Mouse (Mus musculus) adrenal gland, adult 18-20 months (tissue): Measurements from ENCODE around the gene Dhrs4. TPM values are rescaled to one million over a fixed set of nuclear protein-coding genes. Genes with fewer than 3 reads are reported as not detected.

Experiments
- DNase-seq, 2 experiments: peaks; one replicate each; pipeline ENCODE4 v3.0.0; 2021 to 2022; ENCODE audit warnings: low spot score in 2 of 2
- long read RNA-seq, 2 experiments: library from polyadenylated mRNA; stranded (forward); transcript quantifications; one replicate each; pipeline ENCODE4 v2.0.0; 2021
- total RNA-seq, 2 experiments: library from RNA; stranded (reverse); gene quantifications; 1 replicate in 1 of 2; 2 replicates in 1 of 2; pipeline ENCODE4 v1.2.3; 2021

Dhrs4 gene
- 100 to 1,000 TPM in 1 of 2 experiments, 10 to 100 TPM in 1; 79.4 to 114 TPM for total RNA-seq
- long read RNA-seq, experiment 1, transcript Dhrs4-201 (8 exons, 1,392 nt): major isoform, 29 of 36 reads
- long read RNA-seq, experiment 1, partial matches to known transcripts: 3 of 36 reads
- long read RNA-seq, experiment 1, other reads (novel, unspliced or antisense): 3 of 36 reads
- long read RNA-seq, experiment 2, transcript Dhrs4-201 (8 exons, 1,392 nt): major isoform, 61 of 72 reads
- long read RNA-seq, experiment 2, partial matches to known transcripts: 5 of 72 reads
- long read RNA-seq, experiment 2, other reads (novel, unspliced or antisense): 6 of 72 reads

DNA sequence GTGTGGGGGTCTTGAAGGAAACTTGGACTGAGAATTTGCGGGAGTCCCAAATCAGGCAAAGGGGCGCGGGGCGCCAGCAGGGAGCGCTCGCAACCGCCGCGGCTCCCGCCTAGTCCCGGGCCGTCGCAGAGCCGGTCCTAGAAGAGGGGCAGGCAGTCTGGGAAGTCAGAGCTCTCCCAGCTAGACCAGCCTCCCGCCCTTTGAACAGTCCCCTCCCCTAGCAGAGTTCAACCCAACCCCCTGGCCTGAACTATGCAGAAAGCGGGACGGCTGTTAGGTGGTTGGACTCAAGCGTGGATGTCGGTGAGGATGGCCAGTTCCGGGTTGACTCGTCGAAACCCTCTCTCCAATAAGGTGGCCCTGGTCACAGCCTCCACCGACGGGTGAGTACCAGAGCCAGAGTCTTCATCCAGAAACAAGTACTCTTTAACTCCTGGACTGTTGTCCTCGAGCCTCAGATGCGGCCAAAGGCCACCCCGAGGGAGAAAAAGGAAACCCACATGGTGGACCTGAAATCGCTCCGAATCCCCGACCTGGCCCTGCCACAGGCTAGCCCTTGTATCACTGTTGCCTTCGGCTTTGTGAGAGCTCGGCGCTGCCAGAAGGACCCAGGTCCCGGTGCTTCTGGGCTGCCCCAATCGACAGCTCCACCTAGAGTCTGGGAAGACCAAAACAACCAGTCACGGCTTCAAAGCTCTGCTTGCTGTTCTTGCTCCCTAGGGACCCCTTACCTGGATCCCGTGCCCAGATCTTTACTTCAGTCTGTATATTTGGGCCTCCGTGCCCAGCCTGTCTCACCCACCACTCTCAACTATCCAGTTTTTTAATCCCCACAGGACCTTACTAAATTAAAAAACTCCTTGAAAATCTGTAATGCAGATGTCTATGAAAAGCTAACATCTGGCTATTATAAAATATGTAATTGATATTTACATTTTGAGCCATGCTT lies at the start of gene Dhrs4:
Gene Dhrs4, plus strand, starts transcription at position 108 of the 949 bp plus-strand sequence.
- peak; percentile 69 to 70 for DNase-seq

DNA sequence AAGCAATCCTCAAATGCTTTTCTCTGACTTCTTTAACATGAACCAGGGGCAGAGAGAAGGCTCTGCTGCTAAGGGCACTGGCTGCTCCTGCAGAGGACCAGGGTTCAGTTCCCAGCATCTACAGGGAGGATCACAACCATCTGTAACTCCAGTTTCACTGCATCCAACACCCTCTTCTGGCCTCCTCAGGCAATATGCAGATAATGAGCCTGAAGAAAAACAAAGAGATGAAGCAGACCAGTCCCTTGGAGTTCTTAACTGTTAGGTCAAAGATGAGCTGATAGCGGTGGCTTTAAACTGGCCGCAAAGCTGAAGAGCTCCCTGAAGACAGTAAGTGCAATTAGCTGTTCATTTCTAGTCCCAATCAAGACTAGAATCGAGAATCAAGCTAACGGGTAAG lies 48.3 kb upstream of the Dhrs4 start:
- no peak for DNase-seq

GRCm38 (mm10) chr14:55433052-55433451 lies 45.5 kb upstream of the Dhrs4 start:
- no peak for DNase-seq

- DNase-seq: no peak
Observed at GRCm38 (mm10) chr14:55434825-55435224, 43.7 kb upstream of the Dhrs4 start.

GRCm38 (mm10) chr14:55437118-55437517 lies 41.4 kb upstream of the Dhrs4 start:
- peak in 1 of 2 experiments; percentile 4 for DNase-seq

- DNase-seq: peak; percentile 56 to 67
Observed at GRCm38 (mm10) chr14:55438193-55438784, 40.3 kb upstream of the Dhrs4 start.

DNA sequence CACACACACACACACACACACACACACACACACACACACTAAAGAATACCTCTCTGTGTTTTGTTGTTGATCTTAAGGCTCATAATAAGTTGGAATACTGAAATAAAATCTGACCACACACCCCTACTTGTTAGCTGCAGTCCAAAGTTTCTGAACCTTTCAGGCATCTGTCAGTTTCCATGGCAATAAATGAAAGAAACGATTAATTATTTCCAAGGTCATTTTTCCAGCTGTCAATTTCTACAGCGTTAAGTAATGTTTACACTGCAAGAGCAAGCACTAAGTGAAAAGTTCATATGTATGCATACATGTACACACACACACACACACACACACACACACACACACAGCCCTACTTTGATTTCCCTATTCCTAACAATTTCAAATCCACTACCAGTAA lies 20.9 kb upstream of the Dhrs4 start:
- no peak for DNase-seq

GRCm38 (mm10) chr14:55458273-55458672 lies 20.3 kb upstream of the Dhrs4 start:
- DNase-seq: peak; percentile 64 to 65

DNA sequence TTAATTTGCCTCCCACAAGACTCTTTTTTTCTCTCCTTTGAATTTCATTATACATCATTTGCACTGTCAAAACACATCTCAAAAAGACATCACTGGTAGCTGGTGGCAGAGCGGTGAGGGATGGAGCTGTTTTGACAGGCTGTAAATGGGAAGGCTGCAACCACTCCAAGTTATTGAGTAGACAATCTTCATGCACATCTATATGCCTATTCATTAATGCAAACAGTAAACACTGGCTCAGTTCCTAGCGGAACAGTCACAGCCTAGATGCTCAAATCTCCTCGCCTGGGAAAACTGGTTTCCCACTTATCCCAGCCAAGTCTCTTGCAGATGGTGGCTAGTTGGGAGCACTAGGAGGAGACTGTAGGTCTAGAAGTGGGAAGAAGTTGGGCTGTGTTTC lies 19.8 kb upstream of the Dhrs4 start:
- no peak for DNase-seq

GRCm38 (mm10) chr14:55459796-55460195 lies 18.8 kb upstream of the Dhrs4 start:
- DNase-seq: no peak

DNA sequence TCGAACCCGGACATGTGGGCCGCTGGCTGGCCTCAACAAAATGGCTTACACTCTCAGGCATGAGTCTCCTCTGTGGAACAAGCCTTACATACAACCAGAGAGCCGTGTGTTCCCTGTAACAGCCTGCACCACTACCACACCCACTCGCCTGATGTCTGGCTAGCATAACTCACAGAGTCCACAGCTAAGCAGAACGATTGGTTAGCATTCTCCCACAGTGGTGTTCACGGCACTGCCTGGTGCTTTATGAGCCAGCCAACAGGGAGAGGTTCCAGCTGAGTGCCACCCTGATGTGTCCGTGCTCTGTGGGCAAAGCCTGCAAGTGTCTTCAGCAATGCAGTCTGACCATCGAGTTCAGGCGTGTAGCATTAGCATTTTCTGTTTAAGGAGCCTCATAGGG lies 18.3 kb upstream of the Dhrs4 start:
- no peak for DNase-seq

GRCm38 (mm10) chr14:55461757-55462156 lies 16.8 kb upstream of the Dhrs4 start:
- no peak for DNase-seq

DNA sequence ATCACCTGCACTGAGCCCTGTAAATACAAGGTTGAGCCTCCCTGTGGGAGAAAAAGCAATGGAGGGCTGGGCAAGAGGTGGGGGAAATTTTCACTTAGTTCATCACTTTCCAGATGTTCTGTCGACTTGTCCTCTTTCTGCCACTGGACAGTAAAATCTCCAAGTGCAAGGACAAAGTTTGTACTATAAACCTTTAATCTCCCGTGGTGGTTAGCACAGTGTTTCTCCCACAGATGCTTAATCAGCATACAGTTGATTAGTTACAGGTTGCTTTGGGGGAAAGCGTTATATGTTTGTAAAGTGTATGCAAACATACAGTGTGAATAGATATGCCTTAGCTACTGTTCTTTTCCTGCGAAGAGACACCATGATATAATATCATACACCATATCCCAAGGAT lies 12.1 kb upstream of the Dhrs4 start:
- DNase-seq: no peak

GRCm38 (mm10) chr14:55467108-55467507 lies 11.4 kb upstream of the Dhrs4 start:
- no peak for DNase-seq

- no peak for DNase-seq
Observed at GRCm38 (mm10) chr14:55468301-55468741, 10.2 kb upstream of the Dhrs4 start.

DNA sequence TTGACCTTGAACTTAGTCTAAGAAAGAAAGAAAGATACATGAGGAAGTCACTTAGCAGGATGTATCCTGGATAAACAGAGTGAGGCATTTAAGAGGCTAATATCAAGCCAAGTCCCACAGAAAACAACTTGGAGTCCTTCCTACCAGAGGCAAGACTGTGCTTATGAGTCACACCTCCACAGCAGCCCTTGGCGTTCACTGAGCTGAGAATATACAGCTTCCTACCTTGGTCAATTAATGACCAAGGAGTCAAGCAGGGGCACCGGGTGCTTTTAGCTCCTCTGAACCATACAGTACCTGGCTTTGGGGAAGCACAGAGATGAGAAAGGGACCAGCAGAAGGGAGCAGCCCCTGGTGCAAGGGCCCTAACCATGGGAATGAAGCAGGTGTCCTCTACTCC lies 9.5 kb upstream of the Dhrs4 start:
- no peak for DNase-seq

- DNase-seq: no peak
Observed at GRCm38 (mm10) chr14:55469821-55470220, 8.7 kb upstream of the Dhrs4 start.

DNA sequence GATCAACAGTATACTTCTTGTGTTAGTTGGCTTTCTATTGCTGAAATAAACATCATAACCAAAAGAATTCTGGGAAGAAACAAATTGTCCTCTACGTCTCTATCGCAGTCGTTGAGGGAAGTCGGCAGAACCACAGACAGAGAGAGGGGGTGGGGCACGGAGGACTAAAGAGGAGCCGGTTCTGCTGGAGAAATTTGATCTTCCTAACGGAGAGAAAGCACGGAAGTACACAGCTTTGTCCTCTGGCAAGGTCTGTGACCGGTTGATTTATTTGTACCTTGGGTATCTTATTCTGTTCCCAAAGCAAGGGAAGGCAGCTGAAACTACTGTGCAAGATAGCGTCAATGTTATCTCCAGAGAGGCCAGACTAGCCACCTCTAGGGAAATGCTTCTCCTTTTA lies 7.8 kb upstream of the Dhrs4 start:
- no peak for DNase-seq

GRCm38 (mm10) chr14:55475654-55476053 lies 2.9 kb upstream of the Dhrs4 start:
- DNase-seq: no peak

GRCm38 (mm10) chr14:55477421-55477820 lies 1.1 kb upstream of the Dhrs4 start:
- DNase-seq: no peak

GRCm38 (mm10) chr14:55477829-55478228 lies 729 bp upstream of the Dhrs4 start:
- no peak for DNase-seq

GRCm38 (mm10) chr14:55479629-55480028 lies 1.1 kb downstream of the Dhrs4 start:
- no peak for DNase-seq
